Comparison of ENCODE assay signal across 22 mouse cellular contexts in the genomic region with DNA sequence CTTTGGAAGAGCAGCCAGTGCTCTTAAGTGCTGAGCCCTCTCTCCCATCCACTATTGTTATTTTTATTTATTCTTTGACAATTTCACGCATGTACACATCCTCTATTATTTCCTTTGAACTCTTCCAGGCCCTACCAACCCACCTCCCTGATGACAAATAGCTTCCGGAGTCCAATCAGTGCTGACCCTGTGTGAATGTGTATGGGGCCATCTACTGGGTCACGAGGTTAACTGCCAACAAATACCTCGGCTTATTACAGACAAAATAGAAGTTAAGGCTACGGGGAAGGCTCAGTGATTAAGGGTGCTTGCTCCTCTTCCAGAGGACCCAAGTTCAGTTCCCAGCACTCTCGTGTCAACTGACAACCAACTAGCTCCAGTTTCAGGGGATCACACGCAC.
DNase-seq lines count a peak whose midpoint lies in the region; ATAC-seq and TF ChIP-seq lines count a peak whose summit lies in the region.
"Had no signal": no experiment of that assay in that cellular context is flagged by ENCODE, and none has a peak within 500 bp of the region (broad histone marks: within the 10 kb centered on the region; RNA-seq: fewer than 3 reads in every experiment).

No protein-coding gene starts in this region.

- no peak for TF ChIP-seq POLR2A in kidney, adult 2 months (IDR thresholded peaks at IDR 0.05; ENCODE audit: low read depth, low read length)

- H3K4me2 ChIP-seq in forebrain, embryonic 11.5 days (ENCODE audit: low read depth, low read length, severe bottlenecking) = no peak overlapping the region
- H3K4me2 ChIP-seq in forebrain, embryonic 13.5 days = no peak overlapping the region
- H3K4me2 ChIP-seq: embryonic facial prominence, embryonic 12.5 days; forebrain, embryonic 15.5 days; heart, embryonic 11.5 days; limb, embryonic 15.5 days had no signal

- no peaks in the 10 kb centered on the region for H3K4me1 ChIP-seq in forebrain, embryonic 11.5 days (replicated peaks; ENCODE audit: control insufficient read depth, insufficient read depth, low read length)
- no peaks in the 10 kb centered on the region for H3K4me1 ChIP-seq in forebrain, embryonic 13.5 days
- H3K4me1 ChIP-seq in kidney, adult 2 months (ENCODE audit: control insufficient read depth, insufficient read depth, low read length) = no peaks in the 10 kb centered on the region
- H3K4me1 ChIP-seq: embryonic facial prominence, embryonic 12.5 days; forebrain, embryonic 15.5 days; limb, embryonic 15.5 days had no signal

- no peaks in the 10 kb centered on the region for H3K36me3 ChIP-seq in forebrain, embryonic 11.5 days (ENCODE audit: control insufficient read depth, insufficient read depth, low read length)
- H3K36me3 ChIP-seq in forebrain, embryonic 13.5 days (ENCODE audit: poor library complexity, severe bottlenecking) = no peaks in the 10 kb centered on the region
- no peaks in the 10 kb centered on the region for H3K36me3 ChIP-seq in kidney, adult 2 months (ENCODE audit: control insufficient read depth, insufficient read depth, low read length)
- H3K36me3 ChIP-seq: embryonic facial prominence, embryonic 12.5 days; forebrain, embryonic 15.5 days; limb, embryonic 15.5 days had no signal

- 0 out of 2 replicates have a peak, but pooled peaks have one; percentile 12 for TF ChIP-seq CTCF in kidney, adult 2 months (conservative IDR thresholded peaks at IDR 0.05; ENCODE audit: insufficient read depth, insufficient read length, low read depth, low read length)

- no peaks in the 10 kb centered on the region for H3K9me3 ChIP-seq in forebrain, embryonic 11.5 days (ENCODE audit: control insufficient read depth, low read length)
- H3K9me3 ChIP-seq in forebrain, embryonic 13.5 days (replicated peaks) = no peaks in the 10 kb centered on the region
- H3K9me3 ChIP-seq: embryonic facial prominence, embryonic 12.5 days; forebrain, embryonic 15.5 days; limb, embryonic 15.5 days had no signal

- no peak overlapping the region for H3K4me3 ChIP-seq in forebrain, embryonic 11.5 days (ENCODE audit: low read depth, low read length)
- no peak overlapping the region for H3K4me3 ChIP-seq in forebrain, embryonic 13.5 days
- H3K4me3 ChIP-seq in kidney, adult 2 months (ENCODE audit: insufficient read depth, low read depth, low read length) = no peak overlapping the region
- H3K4me3 ChIP-seq: embryonic facial prominence, embryonic 12.5 days; erythroblast, embryonic 14.5 days; forebrain, embryonic 15.5 days; limb, embryonic 15.5 days had no signal

- 68% methylated on average over 7 of the region's 7 CpGs for WGBS in forebrain, embryonic 11.5 days
- WGBS in forebrain, embryonic 13.5 days = 70% methylated on average over 7 of the region's 7 CpGs
- 60% methylated on average over 7 of the region's 7 CpGs for WGBS in kidney, adult 2 months

- no peaks in the 10 kb centered on the region for H3K27me3 ChIP-seq in forebrain, embryonic 11.5 days (ENCODE audit: control insufficient read depth, insufficient read depth, low read length)
- no peaks in the 10 kb centered on the region for H3K27me3 ChIP-seq in forebrain, embryonic 13.5 days
- H3K27me3 ChIP-seq in kidney, adult 2 months (replicated peaks; ENCODE audit: control insufficient read depth, insufficient read depth, low read length) = no peaks in the 10 kb centered on the region
- H3K27me3 ChIP-seq: embryonic facial prominence, embryonic 12.5 days; forebrain, embryonic 15.5 days; limb, embryonic 15.5 days had no signal

- H3K27ac ChIP-seq in forebrain, embryonic 11.5 days (ENCODE audit: low read depth, low read length) = no peak overlapping the region
- no peak overlapping the region for H3K27ac ChIP-seq in forebrain, embryonic 13.5 days
- H3K27ac ChIP-seq in kidney, adult 2 months (ENCODE audit: insufficient read depth, low read depth, low read length) = no peak overlapping the region
- H3K27ac ChIP-seq: embryonic facial prominence, embryonic 12.5 days; forebrain, embryonic 15.5 days; limb, embryonic 15.5 days had no signal

- no peak for ATAC-seq in forebrain, embryonic 11.5 days (replicated peaks; ENCODE audit: low FRiP score)
- ATAC-seq in forebrain, embryonic 13.5 days = no peak
- ATAC-seq: forebrain, embryonic 15.5 days had no signal

- DNase-seq in forebrain, embryonic 11.5 days (ENCODE audit: low spot score) = peak; percentile 17
- no peak for DNase-seq in kidney, adult 2 months
- DNase-seq in kidney, adult 18-20 months = no peak
- DNase-seq in A20 (ENCODE audit: low read depth, low spot score) = peak; percentile 19
- peak; percentile 30 for DNase-seq in ZHBTc4 (ENCODE audit: low read depth, low spot score)
- DNase-seq in urinary bladder, adult 18-20 months (ENCODE audit: low spot score in 2 of 2) = no peak
- DNase-seq: adrenal gland, adult 2 months; B cell, adult 2 months; cerebellum, adult 8-10 months; gastrocnemius, postnatal 36 days; kidney, adult 11 months; kidney, postnatal 25 days; lung, adult 2 months; lung, postnatal 4 days; right cerebral cortex, postnatal 4 days; thymus, postnatal 25 days had no signal

- H3K9ac ChIP-seq in forebrain, embryonic 11.5 days (ENCODE audit: low read length) = no peak overlapping the region
- no peak overlapping the region for H3K9ac ChIP-seq in forebrain, embryonic 13.5 days
- H3K9ac ChIP-seq: embryonic facial prominence, embryonic 12.5 days; forebrain, embryonic 15.5 days; limb, embryonic 15.5 days had no signal

Comparison
In these comparisons a context has a peak if more than half of its experiments do, and no peak if none do; other contexts are left out.
1. DNase-seq: peak in forebrain, embryonic 11.5 days (single experiment), A20 (single experiment) and ZHBTc4 (single experiment); none in kidney, adult 2 months (single experiment), kidney, adult 18-20 months (single experiment) and urinary bladder, adult 18-20 months (0 of 2).